Mouse (Mus musculus) midbrain, postnatal 0 days (tissue): ENCODE results near the gene Gba2. TPM values are rescaled to one million over a fixed set of nuclear protein-coding genes. Genes with fewer than 3 reads are reported as not detected.

Experiments used
- ATAC-seq: fragments of 200-750 bp; cut with Nextera tagmentation; 2 replicates; pipeline ENCODE4 v1.8.0; 2017; ENCODE audit warnings: moderate number of reproducible peaks, mild to moderate bottlenecking, moderate TSS enrichment, moderate library complexity; ENCODE audit not compliant: low FRiP score
- DNase-seq: peaks from one replicate; pipeline ENCODE4 v3.0.0-alpha.2; 2015; ENCODE audit warnings: low spot score
- H3K27ac ChIP-seq: fragments of 300-500 bp; sonication (generic); 2 replicates; pipeline ENCODE4 v1.5.1; 2014; ENCODE audit warnings: low read depth, mild to moderate bottlenecking, low read length, mixed read lengths
- H3K27me3 ChIP-seq: fragments of 300-500 bp; sonication (generic); 2 replicates; pipeline ENCODE4 v1.6.1; 2014; ENCODE audit warnings: low read length, control low read depth, mixed read lengths; ENCODE audit not compliant: insufficient read depth
- H3K36me3 ChIP-seq: fragments of 300-500 bp; sonication (generic); 2 replicates; pipeline ENCODE4 v1.6.1; 2014; ENCODE audit warnings: low read length, control low read depth, mixed read lengths; ENCODE audit not compliant: insufficient read depth
- H3K4me1 ChIP-seq: fragments of 300-500 bp; sonication (generic); 2 replicates; pipeline ENCODE4 v1.6.1; 2014; ENCODE audit warnings: mild to moderate bottlenecking, control low read depth, antibody characterized with exemption, low read length, mixed read lengths; ENCODE audit not compliant: insufficient read depth
- H3K4me2 ChIP-seq: fragments of 300-500 bp; sonication (generic); 2 replicates; pipeline ENCODE4 v1.6.1; 2014; ENCODE audit warnings: low read depth, mild to moderate bottlenecking, low read length, mixed read lengths; ENCODE audit not compliant: poor library complexity, severe bottlenecking
- H3K4me3 ChIP-seq: fragments of 300-500 bp; sonication (generic); 2 replicates; pipeline ENCODE4 v1.5.1; 2014; ENCODE audit warnings: low read depth, mild to moderate bottlenecking, low read length, moderate library complexity
- H3K9ac ChIP-seq: fragments of 300-500 bp; sonication (generic); replicated peaks from 2 replicates; pipeline ENCODE4 v1.6.1; 2014; ENCODE audit warnings: mild to moderate bottlenecking, low read length, moderate library complexity, mixed read lengths; ENCODE audit not compliant: poor library complexity, severe bottlenecking
- H3K9me3 ChIP-seq: fragments of 300-500 bp; sonication (generic); 2 replicates; pipeline ENCODE4 v1.6.1; 2016; ENCODE audit warnings: low read length, control low read depth
- CTCF ChIP-seq: IDR thresholded peaks from 2 replicates; pipeline ENCODE4 v1.5.1; 2016; ENCODE audit warnings: antibody characterized with exemption, mild to moderate bottlenecking
- WGBS: fragments of 180-500 bp; shearing (Covaris S2); extraction: QIAGEN DNeasy Blood & Tissue Kit; methylation state at CpG from one replicate; pipeline ENCODE4 v1.1.7; 2014; 5-methylcytosine and 5-hydroxymethylcytosine counted together
- polyA plus RNA-seq: library from polyadenylated mRNA; unstranded; fragments of >200 nt; fragmentation: Nextera tagmentation; extraction: Ambion mirVana; gene quantifications from 2 replicates; pipeline ENCODE4 v1.2.1, GENCODE M21; 2015
- total RNA-seq: library from RNA; depleted of rRNA; stranded (reverse); fragments of >200 nt; gene quantifications from 2 replicates; pipeline ENCODE4 v1.2.3, GENCODE M21; 2014

Gene Gba2
- total and polyA plus RNA-seq, 2 experiments from 2014 or later = 29.3 to 47.5 TPM

GRCm38 (mm10) chr4:43560243-43560611, 18.4 kb downstream of the Gba2 start:
- no peak overlapping the region for H3K9ac ChIP-seq
- ATAC-seq (no peak), DNase-seq (no peak)
- 50% methylated on average over 6 of the region's 6 CpGs for WGBS
- peaks cover 25% of the 10 kb centered on the region for H3K36me3 ChIP-seq
- no peaks in the 10 kb centered on the region for H3K9me3 ChIP-seq
- peaks cover 23% of the 10 kb centered on the region for H3K4me1 ChIP-seq
- peak overlapping the region; percentile 86; the same call in 1 of the 2 replicates for H3K4me2 ChIP-seq
- H3K27me3 ChIP-seq = no peaks in the 10 kb centered on the region
- H3K4me3 ChIP-seq = no peak overlapping the region
- no peak overlapping the region for H3K27ac ChIP-seq
- TF ChIP-seq CTCF = no peak

GRCm38 (mm10) chr4:43559519-43560242, 19.0 kb downstream of the Gba2 start:
- Histone ChIP-seq H3K4me3 (no peak overlapping the region), H3K27ac (no peak overlapping the region), H3K9ac (no peak overlapping the region), H3K4me2 (peak overlapping the region; percentile 9; the same call in 1 of the 2 replicates), H3K9me3 (no peaks in the 10 kb centered on the region), H3K36me3 (peaks cover 26% of the 10 kb centered on the region), H3K4me1 (peaks cover 23% of the 10 kb centered on the region), H3K27me3 (no peaks in the 10 kb centered on the region)
- TF ChIP-seq CTCF = no peak
- 82% methylated on average over 13 of the region's 13 CpGs for WGBS
- ATAC-seq (no peak), DNase-seq (no peak)

GRCm38 (mm10) chr4:43558631-43559356, 19.9 kb downstream of the Gba2 start:
- peak; percentile 6 for DNase-seq
- 36% methylated on average over 13 of the region's 13 CpGs for WGBS

GRCm38 (mm10) chr4:43558028-43558630, 20.5 kb downstream of the Gba2 start:
- DNase-seq (no peak), ATAC-seq (no peak)
- no peak overlapping the region for H3K4me3 ChIP-seq
- no peak overlapping the region for H3K9ac ChIP-seq
- no peak for TF ChIP-seq CTCF
- no peak overlapping the region for H3K27ac ChIP-seq
- peaks cover 14% of the 10 kb centered on the region for H3K4me1 ChIP-seq
- WGBS = 69% methylated on average over 5 of the region's 5 CpGs
- no peak overlapping the region for H3K4me2 ChIP-seq
- no peaks in the 10 kb centered on the region for H3K9me3 ChIP-seq
- no peaks in the 10 kb centered on the region for H3K27me3 ChIP-seq
- H3K36me3 ChIP-seq = peaks cover 34% of the 10 kb centered on the region

More at GRCm38 (mm10) chr4:43558631-43559356, 19.9 kb downstream of the Gba2 start:
- no peak for ATAC-seq
- 0 out of 2 replicates have a peak overlapping the region, but pooled peaks have one; percentile 6 for H3K4me2 ChIP-seq
- H3K9me3 ChIP-seq = no peaks in the 10 kb centered on the region
- H3K27ac ChIP-seq = no peak overlapping the region
- H3K4me3 ChIP-seq = no peak overlapping the region
- peaks cover 32% of the 10 kb centered on the region for H3K36me3 ChIP-seq
- TF ChIP-seq CTCF = no peak
- H3K4me1 ChIP-seq = peaks cover 20% of the 10 kb centered on the region
- no peaks in the 10 kb centered on the region for H3K27me3 ChIP-seq
- 0 out of 2 replicates have a peak overlapping the region, but pooled peaks have one; percentile 24 for H3K9ac ChIP-seq

GRCm38 (mm10) chr4:43555926-43556325, 22.7 kb downstream of the Gba2 start:
- Histone ChIP-seq H3K4me2 (no peak overlapping the region), H3K4me3 (no peak overlapping the region), H3K27ac (no peak overlapping the region), H3K4me1 (peaks cover 10% of the 10 kb centered on the region), H3K36me3 (peaks cover 47% of the 10 kb centered on the region), H3K27me3 (no peaks in the 10 kb centered on the region), H3K9me3 (no peaks in the 10 kb centered on the region), H3K9ac (no peak overlapping the region)
- no peak for TF ChIP-seq CTCF
- DNase-seq (no peak), ATAC-seq (no peak)
- WGBS = over 99% methylated on average over 7 of the region's 7 CpGs
